Mouse (Mus musculus) liver, embryonic 13.5 days (tissue): Measurements from ENCODE around the gene Ube2v1. TPM values are rescaled to one million over a fixed set of nuclear protein-coding genes. Genes with fewer than 3 reads are reported as not detected.

Source experiments
- ATAC-seq: fragments of 200-750 bp; cut with Nextera tagmentation; 2 replicates; pipeline ENCODE4 v1.8.0; 2017; ENCODE audit warnings: low read depth, mild to moderate bottlenecking, moderate number of reproducible peaks, moderate library complexity
- DNase-seq: peaks from one replicate; pipeline ENCODE4 v3.0.0; 2022
- H3K27ac ChIP-seq: fragments of 300-500 bp; sonication (generic); 2 replicates; pipeline ENCODE4 v1.5.1; 2015; ENCODE audit warnings: moderate library complexity, mild to moderate bottlenecking, inconsistent platforms
- H3K27me3 ChIP-seq: fragments of 300-500 bp; sonication (generic); 2 replicates; pipeline ENCODE4 v1.6.1; 2015; ENCODE audit warnings: mild to moderate bottlenecking, inconsistent platforms
- H3K36me3 ChIP-seq: fragments of 300-500 bp; sonication (generic); 2 replicates; pipeline ENCODE4 v1.6.1; 2015; ENCODE audit warnings: mild to moderate bottlenecking, inconsistent platforms
- H3K4me1 ChIP-seq: fragments of 300-500 bp; sonication (generic); replicated peaks from 2 replicates; pipeline ENCODE4 v1.6.1; 2015; ENCODE audit warnings: inconsistent platforms
- H3K4me2 ChIP-seq: fragments of 300-500 bp; sonication (generic); 2 replicates; pipeline ENCODE4 v1.6.1; 2015; ENCODE audit warnings: inconsistent platforms, mild to moderate bottlenecking, moderate library complexity
- H3K4me3 ChIP-seq: fragments of 300-500 bp; sonication (generic); replicated peaks from 2 replicates; pipeline ENCODE4 v1.5.1; 2015; ENCODE audit warnings: mild to moderate bottlenecking, inconsistent platforms
- H3K9ac ChIP-seq: fragments of 300-500 bp; sonication (generic); 2 replicates; pipeline ENCODE4 v1.6.1; 2015; ENCODE audit warnings: mild to moderate bottlenecking, inconsistent platforms
- H3K9me3 ChIP-seq: fragments of 300-500 bp; sonication (generic); replicated peaks from 2 replicates; pipeline ENCODE4 v1.6.1; 2016; ENCODE audit warnings: inconsistent platforms
- WGBS: fragments of 180-500 bp; shearing (Covaris S2); methylation state at CpG from one replicate; pipeline ENCODE4 v1.1.7; 2015; ENCODE audit not compliant: insufficient replicate concordance; 5-methylcytosine and 5-hydroxymethylcytosine counted together
- polyA plus RNA-seq: library from polyadenylated mRNA; unstranded; fragments of >200 nt; fragmentation: Nextera tagmentation; extraction: Ambion mirVana; gene quantifications from 2 replicates; pipeline ENCODE4 v1.2.1, GENCODE M21; 2015

The Ube2v1 gene
- polyA plus RNA-seq, 1 experiment from 2014 or later: 205 TPM

GRCm38 (mm10) chr2:167586976-167587375, 44.9 kb downstream of the Ube2v1 start:
- 40% methylated on average over 9 of the region's 9 CpGs for WGBS
- ATAC-seq (no peak), DNase-seq (no peak)
- Histone ChIP-seq H3K36me3 (no peaks in the 10 kb centered on the region), H3K27ac (peak overlapping the region; percentile 80), H3K27me3 (no peaks in the 10 kb centered on the region), H3K4me3 (no peak overlapping the region), H3K9ac (no peak overlapping the region), H3K4me1 (peaks cover 60% of the 10 kb centered on the region), H3K4me2 (no peak overlapping the region), H3K9me3 (no peaks in the 10 kb centered on the region)

GRCm38 (mm10) chr2:167586041-167586440, 45.9 kb downstream of the Ube2v1 start:
- DNase-seq: no peak
- no peak overlapping the region for H3K9ac ChIP-seq

GRCm38 (mm10) chr2:167585273-167585672, 46.6 kb downstream of the Ube2v1 start:
- H3K4me1 ChIP-seq: peaks cover 60% of the 10 kb centered on the region
- WGBS: 75% methylated on average over 2 of the region's 2 CpGs
- no peak overlapping the region for H3K4me3 ChIP-seq
- no peak overlapping the region; the same call in 1 of the 2 replicates for H3K27ac ChIP-seq
- no peaks in the 10 kb centered on the region for H3K9me3 ChIP-seq
- H3K27me3 ChIP-seq: no peaks in the 10 kb centered on the region
- H3K36me3 ChIP-seq: no peaks in the 10 kb centered on the region
- H3K9ac ChIP-seq: no peak overlapping the region
- DNase-seq (no peak), ATAC-seq (no peak)
- H3K4me2 ChIP-seq: no peak overlapping the region

More at GRCm38 (mm10) chr2:167586041-167586440, 45.9 kb downstream of the Ube2v1 start:
- no peak overlapping the region for H3K4me2 ChIP-seq
- H3K36me3 ChIP-seq: no peaks in the 10 kb centered on the region
- peaks cover 60% of the 10 kb centered on the region for H3K4me1 ChIP-seq
- H3K27me3 ChIP-seq: no peaks in the 10 kb centered on the region
- no peak overlapping the region for H3K4me3 ChIP-seq
- no peaks in the 10 kb centered on the region for H3K9me3 ChIP-seq
- H3K27ac ChIP-seq: peak overlapping the region; percentile 80
- 49% methylated on average over 8 of the region's 8 CpGs for WGBS
- ATAC-seq: no peak

- ATAC-seq: no peak
These were observed 48.5 kb downstream of the Ube2v1 start for GRCm38 (mm10) chr2:167583161-167583952.

GRCm38 (mm10) chr2:167578521-167578920, 53.4 kb downstream of the Ube2v1 start:
- no peaks in the 10 kb centered on the region for H3K9me3 ChIP-seq
- 37% methylated on average over 5 of the region's 5 CpGs for WGBS
- DNase-seq: no peak
- peaks cover 19% of the 10 kb centered on the region for H3K4me1 ChIP-seq
- H3K9ac ChIP-seq: no peak overlapping the region
- no peak for ATAC-seq
- no peak overlapping the region for H3K4me3 ChIP-seq
- H3K4me2 ChIP-seq: no peak overlapping the region
- no peak overlapping the region for H3K27ac ChIP-seq
- H3K27me3 ChIP-seq: no peaks in the 10 kb centered on the region
- H3K36me3 ChIP-seq: no peaks in the 10 kb centered on the region

More at GRCm38 (mm10) chr2:167583161-167583952, 48.5 kb downstream of the Ube2v1 start:
- H3K4me3 ChIP-seq: no peak overlapping the region
- WGBS: 46% methylated on average over 10 of the region's 10 CpGs
- H3K4me2 ChIP-seq: no peak overlapping the region
- H3K9me3 ChIP-seq: no peaks in the 10 kb centered on the region
- no peaks in the 10 kb centered on the region for H3K36me3 ChIP-seq
- H3K4me1 ChIP-seq: peaks cover 50% of the 10 kb centered on the region
- H3K27ac ChIP-seq: no peak overlapping the region
- no peak for DNase-seq
- H3K27me3 ChIP-seq: no peaks in the 10 kb centered on the region
- H3K9ac ChIP-seq: no peak overlapping the region

- no peak overlapping the region for H3K27ac ChIP-seq
These were observed 54.6 kb downstream of the Ube2v1 start for GRCm38 (mm10) chr2:167577186-167577785.

GRCm38 (mm10) chr2:167576121-167576620, 55.7 kb downstream of the Ube2v1 start:
- no peak overlapping the region for H3K27ac ChIP-seq
- no peaks in the 10 kb centered on the region for H3K36me3 ChIP-seq
- 68% methylated on average over 8 of the region's 8 CpGs for WGBS
- H3K9me3 ChIP-seq: no peaks in the 10 kb centered on the region
- no peak overlapping the region for H3K4me3 ChIP-seq
- no peaks in the 10 kb centered on the region for H3K27me3 ChIP-seq
- no peak overlapping the region for H3K9ac ChIP-seq
- ATAC-seq: no peak
- peaks cover 9% of the 10 kb centered on the region for H3K4me1 ChIP-seq
- H3K4me2 ChIP-seq: no peak overlapping the region
- no peak for DNase-seq

More at GRCm38 (mm10) chr2:167577186-167577785, 54.6 kb downstream of the Ube2v1 start:
- DNase-seq (no peak), ATAC-seq (no peak)
- WGBS: 60% methylated on average over 9 of the region's 9 CpGs
- H3K4me3 ChIP-seq: no peak overlapping the region
- H3K9ac ChIP-seq: no peak overlapping the region
- H3K27me3 ChIP-seq: no peaks in the 10 kb centered on the region
- H3K36me3 ChIP-seq: no peaks in the 10 kb centered on the region
- no peak overlapping the region for H3K4me2 ChIP-seq
- peaks cover 9% of the 10 kb centered on the region for H3K4me1 ChIP-seq
- H3K9me3 ChIP-seq: no peaks in the 10 kb centered on the region

- no peak for DNase-seq
- Histone ChIP-seq H3K4me2 (no peak overlapping the region), H3K4me3 (no peak overlapping the region), H3K27ac (no peak overlapping the region), H3K9ac (no peak overlapping the region), H3K4me1 (peaks cover 9% of the 10 kb centered on the region), H3K36me3 (no peaks in the 10 kb centered on the region), H3K9me3 (no peaks in the 10 kb centered on the region), H3K27me3 (no peaks in the 10 kb centered on the region)
- 73% methylated on average over 7 of the region's 7 CpGs for WGBS
- ATAC-seq: no peak
These were observed 56.3 kb downstream of the Ube2v1 start for GRCm38 (mm10) chr2:167575581-167575980.

- no peak overlapping the region for H3K4me2 ChIP-seq
- ATAC-seq: no peak
- H3K9ac ChIP-seq: no peak overlapping the region
- no peaks in the 10 kb centered on the region for H3K9me3 ChIP-seq
- WGBS: 50% methylated on average over 9 of the region's 9 CpGs
- H3K4me1 ChIP-seq: peaks cover 9% of the 10 kb centered on the region
- DNase-seq: no peak
- no peaks in the 10 kb centered on the region for H3K27me3 ChIP-seq
- H3K36me3 ChIP-seq: no peaks in the 10 kb centered on the region
- H3K27ac ChIP-seq: no peak overlapping the region
- H3K4me3 ChIP-seq: no peak overlapping the region
These were observed 57.1 kb downstream of the Ube2v1 start for GRCm38 (mm10) chr2:167574814-167575213.

GRCm38 (mm10) chr2:167571442-167572220, 60.3 kb downstream of the Ube2v1 start:
- Histone ChIP-seq H3K36me3 (no peaks in the 10 kb centered on the region), H3K4me3 (no peak overlapping the region), H3K4me1 (0 out of 2 replicates have a peak, but pooled peaks cover 3% of the 10 kb centered on the region), H3K4me2 (no peak overlapping the region), H3K27ac (no peak overlapping the region), H3K27me3 (no peaks in the 10 kb centered on the region), H3K9ac (no peak overlapping the region), H3K9me3 (no peaks in the 10 kb centered on the region)
- no peak for ATAC-seq
- 76% methylated on average over 18 of the region's 18 CpGs for WGBS
- no peak for DNase-seq

GRCm38 (mm10) chr2:167570815-167571214, 61.1 kb downstream of the Ube2v1 start:
- Histone ChIP-seq H3K27ac (no peak overlapping the region), H3K4me3 (no peak overlapping the region)
- 73% methylated on average over 6 of the region's 6 CpGs for WGBS

More at GRCm38 (mm10) chr2:167570815-167571214, 61.1 kb downstream of the Ube2v1 start:
- no peak for ATAC-seq
- H3K4me2 ChIP-seq: no peak overlapping the region
- H3K27me3 ChIP-seq: 0 out of 2 replicates have a peak, but pooled peaks cover under 1% of the 10 kb centered on the region
- no peaks in the 10 kb centered on the region for H3K36me3 ChIP-seq
- no peaks in the 10 kb centered on the region for H3K9me3 ChIP-seq
- 0 out of 2 replicates have a peak, but pooled peaks cover 3% of the 10 kb centered on the region for H3K4me1 ChIP-seq
- no peak overlapping the region for H3K9ac ChIP-seq
- no peak for DNase-seq
